Mouse (Mus musculus): ENCODE measurements around the gene Rbpjl.

- TF ChIP-seq CTCF (conservative IDR thresholded peaks at IDR 0.05; ENCODE audit: low read length), result no peak
- TF ChIP-seq POU5F1 (IDR thresholded peaks at IDR 0.05; ENCODE audit: borderline replicate concordance, low read length), result no peak
These were observed 6.9 kb upstream of the Rbpjl start for GRCm38 (mm10) chr2:164396076-164396475.
